Mouse (Mus musculus): Measurements from ENCODE around the gene Gm42688.

GRCm38 (mm10) chr6:83103130-83103650 is 1.8 kb downstream of the Gm42688 start:
- TF ChIP-seq CTCF (conservative IDR thresholded peaks at IDR 0.05; ENCODE audit: low read length) = no peak
- no peak for TF ChIP-seq NANOG (IDR thresholded peaks at IDR 0.05; ENCODE audit: borderline replicate concordance, low read length)
- no peak for TF ChIP-seq POU5F1 (IDR thresholded peaks at IDR 0.05; ENCODE audit: borderline replicate concordance, low read length)
